Mouse (Mus musculus) testis, adult 2 months (tissue): ENCODE measurements around the gene Lmf1. TPM values are rescaled to one million over a fixed set of nuclear protein-coding genes. Genes with fewer than 3 reads are reported as not detected.

ENCODE experiments used
- H3K27ac ChIP-seq: fragments of 200-500 bp; 2 replicates; pipeline ENCODE4 v1.5.1; 2012; ENCODE audit warnings: low read depth, low read length; ENCODE audit not compliant: control insufficient read depth, insufficient read depth
- H3K27me3 ChIP-seq: fragments of 200-500 bp; 2 replicates; pipeline ENCODE4 v1.6.1; 2012; ENCODE audit warnings: mild to moderate bottlenecking, low read length, moderate library complexity; ENCODE audit not compliant: control insufficient read depth, insufficient read depth
- H3K36me3 ChIP-seq: fragments of 200-500 bp; 2 replicates; pipeline ENCODE4 v1.6.1; 2012; ENCODE audit warnings: mild to moderate bottlenecking, low read length; ENCODE audit not compliant: control insufficient read depth, insufficient read depth
- H3K4me1 ChIP-seq: fragments of 200-500 bp; 2 replicates; pipeline ENCODE4 v1.6.1; 2012; ENCODE audit warnings: low read length; ENCODE audit not compliant: control insufficient read depth, insufficient read depth
- H3K4me3 ChIP-seq: fragments of 200-500 bp; 2 replicates; pipeline ENCODE4 v1.5.1; 2012; ENCODE audit warnings: low read depth, mild to moderate bottlenecking, low read length, moderate library complexity, mixed read lengths; ENCODE audit not compliant: control insufficient read depth
- CTCF ChIP-seq: fragments of 200-500 bp; IDR thresholded peaks from 2 replicates; pipeline ENCODE4 v1.5.1; 2012; ENCODE audit warnings: low read depth, mild to moderate bottlenecking, inconsistent platforms, low read length, moderate library complexity; ENCODE audit not compliant: control insufficient read depth, insufficient read depth, insufficient replicate concordance
- POLR2A ChIP-seq: fragments of 200-500 bp; IDR thresholded peaks from 2 replicates; pipeline ENCODE4 v1.6.1; 2012; ENCODE audit warnings: low read depth, mild to moderate bottlenecking, inconsistent platforms, low read length, moderate library complexity; ENCODE audit not compliant: control insufficient read depth
- polyA plus RNA-seq: library from polyadenylated mRNA; depleted of rRNA; stranded (reverse); fragments of >200 nt; gene quantifications from 2 replicates; pipeline ENCODE4 v1.2.3, GENCODE M21; 2012

Gene Lmf1
- polyA plus RNA-seq, 1 experiment = 93.5 TPM

GRCm38 (mm10) chr17:25623441-25623840, 44.6 kb downstream of the Lmf1 start:
- Histone ChIP-seq H3K36me3 (no peaks in the 10 kb centered on the region), H3K27me3 (no peaks in the 10 kb centered on the region), H3K4me1 (no peaks in the 10 kb centered on the region), H3K27ac (no peak overlapping the region), H3K4me3 (no peak overlapping the region)
- TF ChIP-seq CTCF = no peak

- no peak overlapping the region for H3K27ac ChIP-seq
- TF ChIP-seq POLR2A (no peak), CTCF (no peak)
- no peak overlapping the region for H3K4me3 ChIP-seq
- H3K4me1 ChIP-seq = no peaks in the 10 kb centered on the region
- no peaks in the 10 kb centered on the region for H3K36me3 ChIP-seq
- H3K27me3 ChIP-seq = no peaks in the 10 kb centered on the region
Measured at GRCm38 (mm10) chr17:25623935-25624334, 45.0 kb downstream of the Lmf1 start.

GRCm38 (mm10) chr17:25624446-25625119, 45.7 kb downstream of the Lmf1 start:
- Histone ChIP-seq H3K4me3 (no peak overlapping the region), H3K27me3 (no peaks in the 10 kb centered on the region), H3K4me1 (no peaks in the 10 kb centered on the region), H3K36me3 (no peaks in the 10 kb centered on the region), H3K27ac (no peak overlapping the region)
- TF ChIP-seq CTCF = no peak
- TF ChIP-seq POLR2A = no peak

GRCm38 (mm10) chr17:25625282-25625681, 46.4 kb downstream of the Lmf1 start:
- Histone ChIP-seq H3K27ac (no peak overlapping the region), H3K4me1 (no peaks in the 10 kb centered on the region), H3K4me3 (no peak overlapping the region), H3K36me3 (no peaks in the 10 kb centered on the region), H3K27me3 (no peaks in the 10 kb centered on the region)
- TF ChIP-seq POLR2A (no peak), CTCF (no peak)

GRCm38 (mm10) chr17:25626196-25627043, 47.5 kb downstream of the Lmf1 start:
- Histone ChIP-seq H3K4me1 (no peaks in the 10 kb centered on the region), H3K27me3 (no peaks in the 10 kb centered on the region), H3K27ac (no peak overlapping the region), H3K36me3 (no peaks in the 10 kb centered on the region), H3K4me3 (no peak overlapping the region)
- TF ChIP-seq POLR2A (no peak), CTCF (no peak)

- no peak overlapping the region for H3K4me3 ChIP-seq
- no peak for TF ChIP-seq CTCF
- no peaks in the 10 kb centered on the region for H3K27me3 ChIP-seq
- H3K36me3 ChIP-seq = no peaks in the 10 kb centered on the region
- no peaks in the 10 kb centered on the region for H3K4me1 ChIP-seq
- no peak overlapping the region for H3K27ac ChIP-seq
Measured at GRCm38 (mm10) chr17:25630313-25630712, 51.4 kb downstream of the Lmf1 start.

GRCm38 (mm10) chr17:25634070-25634469, 55.2 kb downstream of the Lmf1 start:
- no peak for TF ChIP-seq CTCF
- no peak for TF ChIP-seq POLR2A
- no peak overlapping the region for H3K4me3 ChIP-seq
- H3K27me3 ChIP-seq = no peaks in the 10 kb centered on the region
- no peaks in the 10 kb centered on the region; the same call in 1 of the 2 replicates for H3K4me1 ChIP-seq
- H3K27ac ChIP-seq = no peak overlapping the region
- no peaks in the 10 kb centered on the region for H3K36me3 ChIP-seq
